Mouse (Mus musculus) forebrain, embryonic 14.5 days (tissue): ENCODE data around the gene Gm19402. TPM values are rescaled to one million over a fixed set of nuclear protein-coding genes. Genes with fewer than 3 reads are reported as not detected.
A peak's percentile ranks its signal among the peaks of the same experiment; 100 is the strongest.

ENCODE experiments used
- ATAC-seq: fragments of 200-750 bp; cut with Nextera tagmentation; 2 replicates; pipeline ENCODE4 v1.8.0; 2017; ENCODE audit warnings: mild to moderate bottlenecking, moderate library complexity
- DNase-seq: peaks from one replicate; pipeline ENCODE4 v3.0.0-alpha.2; 2015; ENCODE audit warnings: low spot score
- H3K27ac ChIP-seq: fragments of 300-500 bp; sonication (generic); 2 replicates; pipeline ENCODE4 v1.5.1; 2014; ENCODE audit warnings: low read depth, mild to moderate bottlenecking, control low read depth, low read length, moderate library complexity
- H3K27me3 ChIP-seq: fragments of 300-500 bp; sonication (generic); replicated peaks from 2 replicates; pipeline ENCODE4 v1.6.1; 2014; ENCODE audit warnings: low read length, control low read depth, mixed read lengths; ENCODE audit not compliant: control insufficient read depth, insufficient read depth
- H3K36me3 ChIP-seq: fragments of 300-500 bp; sonication (generic); 2 replicates; pipeline ENCODE4 v1.6.1; 2014; ENCODE audit warnings: low read length, control low read depth; ENCODE audit not compliant: control insufficient read depth, insufficient read depth
- H3K4me1 ChIP-seq: fragments of 300-500 bp; sonication (generic); 2 replicates; pipeline ENCODE4 v1.6.1; 2014; ENCODE audit warnings: antibody characterized with exemption, low read length, control low read depth; ENCODE audit not compliant: control insufficient read depth, insufficient read depth
- H3K4me2 ChIP-seq: fragments of 300-500 bp; sonication (generic); 2 replicates; pipeline ENCODE4 v1.6.1; 2014; ENCODE audit warnings: mild to moderate bottlenecking, control low read depth, low read length
- H3K4me3 ChIP-seq: fragments of 300-500 bp; sonication (generic); 2 replicates; pipeline ENCODE4 v1.5.1; 2014; ENCODE audit warnings: low read depth, low read length, control low read depth
- H3K9ac ChIP-seq: fragments of 300-500 bp; sonication (generic); 2 replicates; pipeline ENCODE4 v1.6.1; 2014; ENCODE audit warnings: mild to moderate bottlenecking, low read length, control low read depth, moderate library complexity
- H3K9me3 ChIP-seq: fragments of 300-500 bp; sonication (generic); replicated peaks from 2 replicates; pipeline ENCODE4 v1.6.1; 2016; ENCODE audit warnings: low read length, control low read depth, mixed read lengths; ENCODE audit not compliant: control insufficient read depth
- WGBS: fragments of 180-500 bp; shearing (Covaris S2); extraction: QIAGEN DNeasy Blood & Tissue Kit; methylation state at CpG from one replicate; pipeline ENCODE4 v1.1.7; 2014; 5-methylcytosine and 5-hydroxymethylcytosine counted together
- polyA plus RNA-seq: library from polyadenylated mRNA; unstranded; fragments of >200 nt; fragmentation: Nextera tagmentation; extraction: Ambion mirVana; gene quantifications from 2 replicates; pipeline ENCODE4 v1.2.1, GENCODE M21; 2014

Gm19402 gene
- polyA plus RNA-seq, 1 experiment from 2014 or later, result not detected

DNA sequence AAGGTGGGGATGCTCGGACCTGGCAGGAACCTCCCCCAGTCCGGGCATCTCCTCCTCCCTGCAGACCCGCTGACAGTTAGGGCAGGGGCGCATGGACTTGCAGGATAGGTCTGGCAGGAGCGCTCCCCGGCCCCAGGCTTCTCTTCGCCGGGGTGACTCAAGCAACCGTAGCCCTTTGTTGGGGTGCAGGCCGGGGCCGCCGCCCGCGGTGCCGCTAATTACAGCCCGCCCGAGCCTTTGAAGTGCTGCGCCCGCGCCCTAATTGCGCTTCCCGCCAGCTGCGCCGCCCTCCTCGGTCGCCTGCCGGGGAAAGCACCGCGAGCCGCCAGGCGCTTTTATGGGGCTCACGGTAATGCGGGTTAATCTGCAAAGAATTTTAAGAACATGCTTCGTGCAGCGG, 13.0 kb downstream of the Gm19402 start:
- peak; percentile 73 for ATAC-seq
- peak; percentile 64 for DNase-seq

DNA sequence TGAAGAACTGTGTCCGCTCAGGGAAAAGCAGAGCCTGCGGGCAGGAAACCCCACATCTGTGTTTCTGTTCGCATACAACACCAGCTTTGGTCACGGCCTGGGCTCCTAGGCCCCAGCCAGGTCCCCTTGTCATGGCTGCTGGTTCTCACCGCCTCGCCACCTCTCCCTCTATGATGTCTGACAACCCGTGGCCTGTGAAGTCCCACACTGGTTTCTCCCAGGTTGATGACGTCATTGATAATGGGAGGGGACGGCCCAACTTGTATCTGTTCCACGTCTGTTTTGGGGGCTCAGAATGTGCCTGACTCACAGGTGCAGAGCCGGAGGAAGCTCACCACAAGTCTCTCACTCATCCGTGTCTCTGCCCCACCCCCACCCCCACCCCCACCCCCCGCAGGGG, 16.8 kb downstream of the Gm19402 start:
- Histone ChIP-seq H3K4me2 (no peak overlapping the region), H3K27ac (no peak overlapping the region), H3K4me3 (no peak overlapping the region), H3K9ac (no peak overlapping the region), H3K9me3 (no peaks in the 10 kb centered on the region), H3K4me1 (peaks cover 9% of the 10 kb centered on the region), H3K27me3 (peaks cover 5% of the 10 kb centered on the region; the same call in 1 of the 2 replicates), H3K36me3 (no peaks in the 10 kb centered on the region)
- ATAC-seq (no peak), DNase-seq (no peak)
- WGBS, result 63% methylated on average over 13 of the region's 13 CpGs

More for the DNA sequence above, 13.0 kb downstream of the Gm19402 start:
- WGBS, result 0% methylated on average over 35 of the region's 35 CpGs
- H3K9ac ChIP-seq, result peak overlapping the region; percentile 46
- no peak overlapping the region for H3K27ac ChIP-seq
- peaks cover 9% of the 10 kb centered on the region for H3K4me1 ChIP-seq
- H3K36me3 ChIP-seq, result no peaks in the 10 kb centered on the region
- peak overlapping the region; percentile 67 for H3K4me2 ChIP-seq
- H3K27me3 ChIP-seq, result peaks cover 5% of the 10 kb centered on the region; the same call in 1 of the 2 replicates
- peak overlapping the region; percentile 25 for H3K4me3 ChIP-seq
- no peaks in the 10 kb centered on the region for H3K9me3 ChIP-seq

DNA sequence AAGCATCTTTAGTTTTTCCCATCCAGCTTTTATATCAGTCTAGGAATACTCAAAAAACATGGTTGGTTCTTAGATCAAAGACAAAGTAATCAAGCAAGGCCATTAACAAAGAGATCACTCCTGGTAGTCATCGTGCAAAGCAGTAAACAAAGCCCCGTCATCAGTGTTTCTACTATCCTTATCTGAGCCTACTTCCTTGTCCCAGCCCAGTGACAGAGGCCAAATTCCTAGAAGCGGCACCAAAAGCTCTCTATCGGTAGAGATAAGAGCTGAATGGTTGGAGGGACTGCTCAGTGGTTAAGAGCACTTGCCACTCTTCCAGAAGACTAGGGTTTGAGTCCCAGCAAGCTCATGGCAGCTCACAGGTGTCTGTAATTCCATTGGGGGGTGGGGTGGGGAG, 19.0 kb downstream of the Gm19402 start:
- Histone ChIP-seq H3K4me1 (no peaks in the 10 kb centered on the region), H3K4me2 (no peak overlapping the region), H3K9ac (no peak overlapping the region), H3K27ac (no peak overlapping the region), H3K27me3 (no peaks in the 10 kb centered on the region), H3K36me3 (no peaks in the 10 kb centered on the region), H3K9me3 (no peaks in the 10 kb centered on the region), H3K4me3 (no peak overlapping the region)
- no peak for DNase-seq
- ATAC-seq, result no peak
- 89% methylated on average over 4 of the region's 4 CpGs for WGBS

DNA sequence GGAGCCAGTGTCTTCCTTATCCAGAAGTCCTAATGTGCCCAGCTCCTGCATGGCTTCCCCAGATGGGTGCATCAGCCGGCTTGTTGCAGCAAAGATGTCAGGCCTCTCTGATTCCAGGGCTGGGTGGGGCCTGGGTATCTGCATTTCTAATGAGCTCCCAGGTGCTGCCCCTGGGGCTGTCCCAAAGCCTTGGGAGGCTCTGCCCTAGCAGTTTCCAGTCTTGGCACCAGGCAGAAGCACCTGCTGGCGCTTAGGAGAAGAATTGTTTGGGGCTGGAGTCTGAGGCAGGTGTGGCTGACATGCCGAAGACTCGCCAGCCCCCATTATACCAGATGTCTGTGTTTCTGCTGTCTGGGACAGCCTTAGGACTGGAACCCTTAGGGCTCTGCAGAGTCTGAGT, 19.8 kb downstream of the Gm19402 start:
- WGBS, result 79% methylated on average over 4 of the region's 4 CpGs
- no peak overlapping the region for H3K4me3 ChIP-seq
- H3K27me3 ChIP-seq, result no peaks in the 10 kb centered on the region
- H3K4me1 ChIP-seq, result no peaks in the 10 kb centered on the region
- no peak overlapping the region for H3K4me2 ChIP-seq
- no peaks in the 10 kb centered on the region for H3K9me3 ChIP-seq
- ATAC-seq, result no peak
- no peak overlapping the region for H3K9ac ChIP-seq
- H3K36me3 ChIP-seq, result no peaks in the 10 kb centered on the region
- no peak overlapping the region for H3K27ac ChIP-seq
- no peak for DNase-seq

DNA sequence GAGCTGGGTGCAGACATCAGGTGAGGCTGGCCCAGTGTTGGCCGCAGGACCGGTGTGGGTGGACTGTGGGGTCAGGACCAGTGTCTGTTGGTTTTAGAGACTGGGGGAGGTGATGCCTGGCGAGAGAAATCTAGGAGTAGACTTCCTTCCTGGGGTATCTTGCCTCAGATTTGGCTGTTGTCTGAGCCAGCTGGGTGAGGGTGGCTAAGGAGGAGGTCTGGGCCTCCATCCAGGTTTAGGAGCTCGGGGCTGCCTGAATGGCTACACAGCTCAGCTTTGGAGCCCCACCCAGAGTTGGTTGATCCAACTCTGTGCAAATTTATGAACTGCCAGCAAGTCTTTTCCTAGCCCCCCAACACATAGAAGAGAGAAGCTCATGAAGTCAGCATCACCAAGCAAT, 23.2 kb downstream of the Gm19402 start:
- H3K4me3 ChIP-seq, result no peak overlapping the region
- no peaks in the 10 kb centered on the region for H3K9me3 ChIP-seq
- no peak for ATAC-seq
- H3K4me2 ChIP-seq, result no peak overlapping the region
- H3K27ac ChIP-seq, result no peak overlapping the region
- DNase-seq, result no peak
- WGBS, result 82% methylated on average over 4 of the region's 4 CpGs
- no peaks in the 10 kb centered on the region for H3K4me1 ChIP-seq
- no peak overlapping the region for H3K9ac ChIP-seq
- no peaks in the 10 kb centered on the region for H3K27me3 ChIP-seq
- no peaks in the 10 kb centered on the region for H3K36me3 ChIP-seq

DNA sequence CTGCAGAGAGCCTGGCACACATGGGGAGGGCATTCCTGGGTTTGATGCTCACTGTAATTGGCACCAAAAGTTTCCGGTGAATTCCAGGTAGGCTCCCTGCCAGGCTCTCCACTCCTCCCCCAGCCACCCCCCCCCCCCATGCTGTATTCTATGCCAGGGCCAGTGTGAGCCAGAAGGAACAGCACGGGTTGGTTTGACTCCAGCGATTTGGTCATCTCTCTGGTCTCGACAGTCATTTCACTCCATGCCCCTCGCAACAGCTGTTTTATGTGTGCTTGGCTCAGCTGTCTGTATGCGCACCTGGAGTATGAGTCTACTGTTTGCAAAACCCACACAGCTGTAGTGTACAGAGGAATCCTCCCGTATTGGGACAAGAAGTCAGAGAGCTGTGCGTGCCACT, 24.2 kb downstream of the Gm19402 start:
- 79% methylated on average over 8 of the region's 8 CpGs for WGBS
- no peak overlapping the region for H3K4me3 ChIP-seq
- no peak overlapping the region for H3K9ac ChIP-seq
- no peak overlapping the region for H3K4me2 ChIP-seq
- DNase-seq (no peak), ATAC-seq (no peak)
- no peaks in the 10 kb centered on the region for H3K36me3 ChIP-seq
- no peaks in the 10 kb centered on the region for H3K9me3 ChIP-seq
- H3K27ac ChIP-seq, result no peak overlapping the region
- no peaks in the 10 kb centered on the region for H3K4me1 ChIP-seq
- H3K27me3 ChIP-seq, result no peaks in the 10 kb centered on the region

DNA sequence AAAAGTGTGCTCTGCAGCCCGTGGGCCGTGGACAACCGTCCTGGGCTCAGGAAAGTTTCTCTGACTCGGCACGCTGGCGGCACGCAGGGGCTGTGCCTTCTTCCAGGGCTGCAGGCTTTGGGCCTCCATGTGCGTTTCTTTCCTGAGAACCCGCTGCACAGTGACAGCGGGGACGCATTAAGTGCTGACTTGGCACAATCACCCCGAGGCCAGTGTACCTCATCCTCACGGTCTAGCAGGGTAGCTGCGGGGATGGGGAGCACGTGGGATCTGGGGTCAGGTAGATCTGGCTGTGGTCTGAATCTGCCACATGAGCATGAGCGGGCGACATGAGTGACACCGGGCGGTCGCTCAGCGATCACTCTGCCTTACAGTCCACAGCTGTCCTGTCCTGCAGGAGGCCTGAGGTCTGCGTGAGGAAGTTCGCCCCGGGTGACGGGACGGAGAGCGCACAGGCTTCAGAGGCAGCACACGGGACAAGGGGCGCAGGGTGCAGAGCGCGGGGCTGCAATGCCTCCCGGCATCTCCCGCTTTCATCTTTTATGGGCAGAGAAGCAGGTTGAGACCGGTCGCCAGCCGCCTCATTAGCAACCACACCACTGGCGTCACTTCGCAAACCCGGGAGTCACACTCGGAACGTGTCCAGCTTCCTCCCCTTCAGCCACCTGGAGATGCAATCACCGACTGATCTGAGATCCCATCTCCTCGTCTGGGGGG, 26.4 kb downstream of the Gm19402 start:
- Histone ChIP-seq H3K36me3 (no peaks in the 10 kb centered on the region), H3K27ac (no peak overlapping the region)

DNA sequence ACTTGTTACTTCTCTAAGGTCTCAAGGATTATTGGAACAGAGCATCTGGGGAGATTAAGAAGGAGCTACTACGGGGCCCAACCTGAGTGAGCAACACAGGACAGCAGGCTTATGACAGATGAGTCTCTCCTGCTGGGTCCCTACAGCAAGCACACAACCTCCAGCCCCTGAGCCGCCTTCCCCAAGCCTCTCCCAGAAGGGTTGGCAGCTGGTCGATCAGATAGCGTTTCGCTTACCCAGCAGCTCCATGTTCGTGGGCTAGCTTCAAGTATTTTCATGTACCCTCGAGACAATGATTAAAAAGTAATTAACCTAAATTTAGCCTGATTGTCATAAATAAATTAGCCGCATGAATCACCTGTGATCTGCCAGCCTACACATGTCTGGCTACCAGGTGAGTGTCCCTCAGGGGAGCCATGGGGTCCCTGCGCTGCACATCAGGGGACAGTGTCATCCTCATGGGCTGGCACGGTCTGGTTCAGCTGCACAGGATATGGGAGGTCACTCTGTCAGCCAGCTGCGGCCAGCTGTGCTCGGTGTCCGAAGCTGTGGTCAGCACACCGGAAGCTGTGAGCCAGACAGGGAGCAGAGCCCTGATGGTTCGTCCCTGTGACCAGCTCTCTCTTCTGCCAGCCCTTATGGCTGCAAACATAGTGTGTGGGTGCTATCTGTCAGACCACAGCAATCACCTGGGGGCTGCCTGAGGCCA, 32.1 kb downstream of the Gm19402 start:
- 84% methylated on average over 15 of the region's 15 CpGs for WGBS
- no peak overlapping the region for H3K27ac ChIP-seq
- ATAC-seq, result no peak
- H3K9me3 ChIP-seq, result no peaks in the 10 kb centered on the region
- H3K4me3 ChIP-seq, result no peak overlapping the region
- no peaks in the 10 kb centered on the region for H3K27me3 ChIP-seq
- H3K36me3 ChIP-seq, result no peaks in the 10 kb centered on the region
- no peak overlapping the region for H3K9ac ChIP-seq
- no peaks in the 10 kb centered on the region for H3K4me1 ChIP-seq
- no peak for DNase-seq
- no peak overlapping the region for H3K4me2 ChIP-seq

More for the DNA sequence above, 26.4 kb downstream of the Gm19402 start:
- Histone ChIP-seq H3K9ac (no peak overlapping the region), H3K4me1 (no peaks in the 10 kb centered on the region), H3K4me3 (no peak overlapping the region), H3K9me3 (no peaks in the 10 kb centered on the region), H3K27me3 (no peaks in the 10 kb centered on the region), H3K4me2 (no peak overlapping the region)
- DNase-seq, result no peak
- 61% methylated on average over 43 of the region's 43 CpGs for WGBS
- no peak for ATAC-seq

DNA sequence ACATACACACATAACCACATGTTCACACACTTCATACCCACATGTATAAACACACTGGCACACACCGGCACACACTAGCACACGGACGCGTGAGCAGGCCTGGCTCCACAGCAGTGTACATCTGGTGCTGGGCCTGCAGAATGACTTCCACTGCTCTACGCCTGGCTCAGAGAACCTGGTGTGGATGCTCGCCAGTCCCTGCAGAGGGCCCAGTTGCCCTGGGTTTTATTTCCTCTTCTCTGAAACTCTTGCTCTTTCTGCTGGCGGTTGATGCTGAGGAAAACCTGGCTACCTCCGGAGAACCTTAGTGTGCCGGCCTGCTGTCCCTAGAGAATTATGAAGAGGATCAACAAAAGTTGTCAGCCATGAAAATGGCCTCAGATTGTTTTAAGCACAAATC, 38.5 kb downstream of the Gm19402 start:
- no peaks in the 10 kb centered on the region for H3K27me3 ChIP-seq
- no peak overlapping the region for H3K9ac ChIP-seq
- no peak for DNase-seq
- H3K36me3 ChIP-seq, result no peaks in the 10 kb centered on the region
- no peaks in the 10 kb centered on the region for H3K4me1 ChIP-seq
- no peak for ATAC-seq
- H3K4me2 ChIP-seq, result no peak overlapping the region
- no peak overlapping the region for H3K27ac ChIP-seq
- no peaks in the 10 kb centered on the region for H3K9me3 ChIP-seq
- WGBS, result 88% methylated on average over 9 of the region's 9 CpGs
- H3K4me3 ChIP-seq, result no peak overlapping the region
